Mouse (Mus musculus) forebrain, embryonic 10.5 days (tissue): Measurements from ENCODE around the gene Erp44. TPM values are rescaled to one million over a fixed set of nuclear protein-coding genes. Genes with fewer than 3 reads are reported as not detected.

Experiments
- DNase-seq: peaks from one replicate; pipeline ENCODE4 v3.0.0-alpha.2; 2017; ENCODE audit warnings: low spot score; ENCODE audit errors: extremely low spot score
- H3K27ac ChIP-seq: fragments of 300-500 bp; sonication (generic); 2 replicates; pipeline ENCODE4 v1.5.1; 2016; ENCODE audit warnings: mild to moderate bottlenecking
- H3K27me3 ChIP-seq: fragments of 300-500 bp; sonication (generic); 2 replicates; pipeline ENCODE4 v1.6.1; 2016; ENCODE audit warnings: mild to moderate bottlenecking; ENCODE audit not compliant: poor library complexity, severe bottlenecking
- H3K36me3 ChIP-seq: fragments of 300-500 bp; sonication (generic); replicated peaks from 2 replicates; pipeline ENCODE4 v1.6.1; 2016; ENCODE audit warnings: mild to moderate bottlenecking, moderate library complexity
- H3K4me1 ChIP-seq: fragments of 300-500 bp; sonication (generic); 2 replicates; pipeline ENCODE4 v1.6.1; 2016
- H3K4me3 ChIP-seq: fragments of 300-500 bp; sonication (generic); 2 replicates; pipeline ENCODE4 v1.5.1; 2016; ENCODE audit warnings: mild to moderate bottlenecking, moderate library complexity
- H3K9me3 ChIP-seq: fragments of 300-500 bp; sonication (generic); 2 replicates; pipeline ENCODE4 v1.6.1; 2016; ENCODE audit warnings: mild to moderate bottlenecking, moderate library complexity
- WGBS: fragments of 180-500 bp; shearing (Covaris S2); methylation state at CpG from one replicate; pipeline ENCODE4 v1.1.7; 2016; 5-methylcytosine and 5-hydroxymethylcytosine counted together
- microRNA counts: library from miRNA; unstranded; fragments of <30 nt; microRNA quantifications from one replicate; lab custom pipeline; 2017
- microRNA-seq: library from miRNA; unstranded; fragments of <30 nt; microRNA quantifications from one replicate; pipeline ENCODE4, GENCODE M21; 2017
- polyA plus RNA-seq: library from polyadenylated mRNA; unstranded; fragments of >200 nt; fragmentation: Nextera tagmentation; extraction: Ambion mirVana; gene quantifications from 2 replicates; pipeline ENCODE4 v1.2.1, GENCODE M21; 2016

The Erp44 gene
- polyA plus RNA-seq, 1 experiment from 2014 or later, result 59.8 TPM

GRCm38 (mm10) chr4:48149492-48149891 is 129.9 kb downstream of the Erp44 start:
- Histone ChIP-seq H3K9me3 (no peaks in the 10 kb centered on the region), H3K27ac (no peak overlapping the region), H3K36me3 (no peaks in the 10 kb centered on the region), H3K4me1 (no peaks in the 10 kb centered on the region), H3K4me3 (no peak overlapping the region), H3K27me3 (no peaks in the 10 kb centered on the region)
- DNase-seq, result no peak
- 97% methylated on average over 2 of the region's 2 CpGs for WGBS

MicroRNAs within 50 kb of the gene (microRNA counts, 519-probe panel; counts per million panel counts)
- microRNA mmu-miR-1958 (lab: Ali Mortazavi, UCI), result 341 counts per million, percentile 65 among the panel's probes with 10 or more counts

Small RNAs within 50 kb of the gene (microRNA-seq; reads per million reads assigned to microRNA genes)
- not detected for gene Mir1958

Other genes starting within 250 kb of the Erp44 start
- 0.26 and 0.30 TPM in 2 replicates for gene Nr4a3, start 234.4 kb downstream of the Erp44 start, polyA plus RNA-seq
- 22.5 and 25.3 TPM in 2 replicates for gene Stx17, start 154.6 kb downstream of the Erp44 start, polyA plus RNA-seq
- 9.3 and 9.8 TPM in 2 replicates for gene Invs, start 202 bp upstream of the Erp44 start, polyA plus RNA-seq
- gene Tex10, start 193.9 kb upstream of the Erp44 start, polyA plus RNA-seq, result 77.1 and 79.6 TPM in 2 replicates